Mouse (Mus musculus) limb, embryonic 11.5 days (tissue): Measurements from ENCODE around the gene Nup98. TPM values are rescaled to one million over a fixed set of nuclear protein-coding genes. Genes with fewer than 3 reads are reported as not detected.

Source experiments
- ATAC-seq: fragments of 200-750 bp; cut with Nextera tagmentation; 2 replicates; pipeline ENCODE4 v1.8.0; 2017; ENCODE audit warnings: low read depth; ENCODE audit not compliant: insufficient number of reproducible peaks, low FRiP score, low TSS enrichment
- DNase-seq: peaks from one replicate; pipeline ENCODE4 v3.0.0-alpha.2; 2015; ENCODE audit warnings: low spot score
- H3K27ac ChIP-seq: fragments of 300-500 bp; sonication (generic); replicated peaks from 2 replicates; pipeline ENCODE4 v1.5.1; 2014; ENCODE audit warnings: low read depth, mild to moderate bottlenecking, low read length
- H3K27me3 ChIP-seq: fragments of 300-500 bp; sonication (generic); 2 replicates; pipeline ENCODE4 v1.6.1; 2014; ENCODE audit warnings: mild to moderate bottlenecking, low read length, mixed read lengths; ENCODE audit not compliant: control insufficient read depth, insufficient read depth
- H3K36me3 ChIP-seq: fragments of 300-500 bp; sonication (generic); 2 replicates; pipeline ENCODE4 v1.6.1; 2014; ENCODE audit warnings: mild to moderate bottlenecking, low read length, moderate library complexity, mixed read lengths; ENCODE audit not compliant: control insufficient read depth, insufficient read depth
- H3K4me1 ChIP-seq: fragments of 300-500 bp; sonication (generic); 2 replicates; pipeline ENCODE4 v1.6.1; 2014; ENCODE audit warnings: low read length, mixed read lengths; ENCODE audit not compliant: control insufficient read depth, insufficient read depth
- H3K4me2 ChIP-seq: fragments of 300-500 bp; sonication (generic); 2 replicates; pipeline ENCODE4 v1.6.1; 2014; ENCODE audit warnings: low read depth, mild to moderate bottlenecking, moderate library complexity; ENCODE audit not compliant: severe bottlenecking
- H3K4me3 ChIP-seq: fragments of 300-500 bp; sonication (generic); 2 replicates; pipeline ENCODE4 v1.5.1; 2014; ENCODE audit warnings: low read depth, low read length
- H3K9ac ChIP-seq: fragments of 300-500 bp; sonication (generic); 2 replicates; pipeline ENCODE4 v1.6.1; 2014; ENCODE audit warnings: mild to moderate bottlenecking, low read length
- H3K9me3 ChIP-seq: fragments of 300-500 bp; sonication (generic); 2 replicates; pipeline ENCODE4 v1.6.1; 2016; ENCODE audit warnings: low read length; ENCODE audit not compliant: control insufficient read depth
- WGBS: fragments of 180-500 bp; shearing (Covaris S2); extraction: QIAGEN DNeasy Blood & Tissue Kit; methylation state at CpG from one replicate; pipeline ENCODE4 v1.1.7; 2014; 5-methylcytosine and 5-hydroxymethylcytosine counted together
- polyA plus RNA-seq: library from polyadenylated mRNA; unstranded; fragments of >200 nt; fragmentation: Nextera tagmentation; extraction: Ambion mirVana; gene quantifications from 2 replicates; pipeline ENCODE4 v1.2.1, GENCODE M21; 2014

Gene Nup98
- polyA plus RNA-seq, 1 experiment from 2014 or later: 53.7 TPM

DNA sequence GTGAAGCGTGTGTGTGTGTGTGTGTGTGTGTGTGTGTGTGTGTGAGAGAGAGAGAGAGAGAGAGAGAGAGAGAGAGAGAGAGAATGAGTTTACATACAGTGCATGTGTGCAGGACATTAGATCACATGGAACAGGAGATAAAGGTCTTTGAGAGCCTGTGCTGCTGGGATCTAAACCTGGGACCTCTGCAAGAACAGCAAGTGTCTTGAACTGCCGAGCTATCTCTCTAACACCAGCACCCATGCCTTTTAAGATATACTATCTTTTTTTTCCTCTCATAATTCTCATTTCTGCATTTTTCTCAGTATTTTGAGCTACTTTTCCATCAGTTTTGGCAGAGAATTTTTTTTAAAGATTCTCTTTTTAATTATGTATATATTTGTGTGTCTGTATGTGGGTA lies 106.4 kb downstream of the Nup98 start:
- H3K36me3 ChIP-seq: no peaks in the 10 kb centered on the region
- ATAC-seq: no peak
- no peak overlapping the region for H3K4me2 ChIP-seq
- H3K4me1 ChIP-seq: peaks cover 13% of the 10 kb centered on the region
- 0 out of 2 replicates have a peak, but pooled peaks cover 2% of the 10 kb centered on the region for H3K27me3 ChIP-seq
- H3K9me3 ChIP-seq: no peaks in the 10 kb centered on the region
- H3K27ac ChIP-seq: no peak overlapping the region
- WGBS: 85% methylated on average over 2 of the region's 2 CpGs
- H3K4me3 ChIP-seq: no peak overlapping the region
- DNase-seq: no peak
- no peak overlapping the region for H3K9ac ChIP-seq

DNA sequence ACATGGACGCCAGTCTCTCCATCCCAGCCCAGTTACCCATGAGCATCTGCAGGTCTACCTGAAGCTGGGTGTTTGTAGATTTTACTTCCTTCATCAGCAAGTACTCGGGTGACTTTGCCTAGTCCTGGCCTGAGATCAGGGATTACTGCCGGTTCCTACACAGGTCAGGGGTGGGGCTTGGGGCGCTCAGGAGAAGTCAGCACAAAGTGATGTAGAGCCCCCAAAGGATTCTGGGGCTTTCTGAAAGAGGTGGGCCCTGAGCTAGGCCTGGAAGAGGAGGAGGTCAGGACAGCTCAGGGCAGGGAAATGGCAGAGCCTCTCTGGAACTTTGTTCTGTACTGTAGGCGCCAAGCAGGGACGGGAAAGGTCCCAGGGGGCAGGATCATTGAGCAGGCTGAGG lies 107.3 kb downstream of the Nup98 start:
- H3K36me3 ChIP-seq: no peaks in the 10 kb centered on the region
- no peak overlapping the region for H3K4me3 ChIP-seq
- 41% methylated on average over 6 of the region's 6 CpGs for WGBS
- H3K27me3 ChIP-seq: 0 out of 2 replicates have a peak, but pooled peaks cover 2% of the 10 kb centered on the region
- H3K4me2 ChIP-seq: no peak overlapping the region
- no peaks in the 10 kb centered on the region for H3K9me3 ChIP-seq
- ATAC-seq: no peak
- DNase-seq: no peak
- H3K9ac ChIP-seq: no peak overlapping the region
- H3K4me1 ChIP-seq: peaks cover 13% of the 10 kb centered on the region
- H3K27ac ChIP-seq: no peak overlapping the region

DNA sequence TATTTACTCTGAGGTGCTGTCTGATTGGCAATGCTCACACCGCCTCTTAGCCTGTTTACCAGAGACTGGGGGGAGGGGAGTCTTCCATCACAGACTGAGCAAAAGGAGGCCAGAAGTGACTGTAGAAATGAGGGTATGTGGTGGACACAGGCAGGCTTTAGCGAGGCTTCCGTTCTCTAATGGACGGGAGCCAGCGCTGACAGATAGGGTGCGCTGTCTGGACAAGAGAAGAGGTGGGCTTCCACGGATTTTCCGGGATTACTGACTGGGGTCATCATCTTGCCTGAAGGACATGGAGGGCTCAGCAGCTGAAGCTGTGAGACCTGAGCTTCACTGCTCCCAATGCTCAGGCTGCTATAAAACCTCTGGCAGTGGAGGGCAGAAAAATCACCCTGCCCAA lies 107.7 kb downstream of the Nup98 start:
- Histone ChIP-seq H3K4me3 (no peak overlapping the region), H3K36me3 (no peaks in the 10 kb centered on the region), H3K4me2 (no peak overlapping the region), H3K9ac (no peak overlapping the region), H3K9me3 (no peaks in the 10 kb centered on the region), H3K27me3 (0 out of 2 replicates have a peak, but pooled peaks cover 2% of the 10 kb centered on the region), H3K27ac (no peak overlapping the region), H3K4me1 (peaks cover 13% of the 10 kb centered on the region)
- ATAC-seq (no peak), DNase-seq (no peak)
- WGBS: 49% methylated on average over 8 of the region's 8 CpGs

DNA sequence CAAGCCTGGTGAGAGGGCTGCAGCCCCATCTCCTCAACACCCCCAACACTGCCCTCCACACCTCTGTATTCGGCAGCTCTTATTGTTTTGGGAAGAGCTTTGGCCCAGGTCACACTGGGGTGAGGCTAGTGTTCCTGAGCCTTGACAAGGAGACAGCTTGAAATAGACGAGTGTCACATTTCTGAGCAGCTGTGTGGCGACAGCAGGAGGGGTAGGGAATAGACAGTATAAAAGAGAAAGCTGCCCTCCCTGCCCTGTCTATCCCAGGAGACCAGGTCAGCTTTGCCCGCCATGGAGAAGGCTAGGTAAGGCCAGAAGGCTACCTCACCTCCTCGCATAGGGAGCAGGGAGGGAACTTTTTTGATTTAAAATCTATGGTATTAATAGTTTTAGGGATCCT lies 108.5 kb downstream of the Nup98 start, which contains the start of gene Art1:
TSS of gene Art1 (plus strand) at position 257 of the 400 bp plus-strand sequence.
- H3K9ac ChIP-seq: no peak within 1 kb of the TSS
- DNase-seq (no peak), ATAC-seq (no peak)
- H3K9me3 ChIP-seq: no peaks in the 10 kb centered on the region
- peak within 1 kb of the TSS; percentile 51 for H3K4me2 ChIP-seq
- no peak within 1 kb of the TSS for H3K4me3 ChIP-seq
- no peaks in the 10 kb centered on the region for H3K36me3 ChIP-seq
- H3K27ac ChIP-seq: 0 out of 2 replicates have a peak within 1 kb of the TSS, but pooled peaks have one; percentile 37
- no peaks in the 10 kb centered on the region for H3K27me3 ChIP-seq
- 47% methylated on average over 5 of the region's 5 CpGs for WGBS
- peaks cover 8% of the 10 kb centered on the region for H3K4me1 ChIP-seq

DNA sequence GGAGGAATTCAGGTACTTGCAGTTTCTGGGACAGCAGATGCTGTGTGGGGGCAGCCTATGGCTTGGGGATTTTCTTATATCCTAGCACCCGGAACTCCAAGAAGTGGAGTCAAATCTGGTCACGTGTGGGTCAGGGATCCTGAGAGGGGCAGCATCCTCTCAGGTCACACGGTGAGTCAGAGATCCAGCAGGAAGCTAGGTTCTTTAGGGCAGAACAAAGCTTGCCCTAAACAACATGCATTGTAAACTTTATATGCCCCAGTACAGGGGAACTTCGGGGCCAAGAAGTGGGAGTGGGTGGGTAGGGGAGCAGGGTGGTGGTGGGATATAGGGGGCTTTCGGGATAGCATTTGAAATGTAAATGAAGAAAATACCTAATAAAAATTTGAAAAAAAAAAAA lies 109.1 kb downstream of the Nup98 start:
- no peaks in the 10 kb centered on the region for H3K36me3 ChIP-seq
- no peak overlapping the region for H3K27ac ChIP-seq
- H3K4me3 ChIP-seq: no peak overlapping the region
- WGBS: 55% methylated on average over 5 of the region's 5 CpGs
- no peaks in the 10 kb centered on the region for H3K27me3 ChIP-seq
- H3K9me3 ChIP-seq: no peaks in the 10 kb centered on the region
- no peak overlapping the region for H3K4me2 ChIP-seq
- DNase-seq: no peak
- ATAC-seq: no peak
- H3K9ac ChIP-seq: no peak overlapping the region
- peaks cover 8% of the 10 kb centered on the region for H3K4me1 ChIP-seq

DNA sequence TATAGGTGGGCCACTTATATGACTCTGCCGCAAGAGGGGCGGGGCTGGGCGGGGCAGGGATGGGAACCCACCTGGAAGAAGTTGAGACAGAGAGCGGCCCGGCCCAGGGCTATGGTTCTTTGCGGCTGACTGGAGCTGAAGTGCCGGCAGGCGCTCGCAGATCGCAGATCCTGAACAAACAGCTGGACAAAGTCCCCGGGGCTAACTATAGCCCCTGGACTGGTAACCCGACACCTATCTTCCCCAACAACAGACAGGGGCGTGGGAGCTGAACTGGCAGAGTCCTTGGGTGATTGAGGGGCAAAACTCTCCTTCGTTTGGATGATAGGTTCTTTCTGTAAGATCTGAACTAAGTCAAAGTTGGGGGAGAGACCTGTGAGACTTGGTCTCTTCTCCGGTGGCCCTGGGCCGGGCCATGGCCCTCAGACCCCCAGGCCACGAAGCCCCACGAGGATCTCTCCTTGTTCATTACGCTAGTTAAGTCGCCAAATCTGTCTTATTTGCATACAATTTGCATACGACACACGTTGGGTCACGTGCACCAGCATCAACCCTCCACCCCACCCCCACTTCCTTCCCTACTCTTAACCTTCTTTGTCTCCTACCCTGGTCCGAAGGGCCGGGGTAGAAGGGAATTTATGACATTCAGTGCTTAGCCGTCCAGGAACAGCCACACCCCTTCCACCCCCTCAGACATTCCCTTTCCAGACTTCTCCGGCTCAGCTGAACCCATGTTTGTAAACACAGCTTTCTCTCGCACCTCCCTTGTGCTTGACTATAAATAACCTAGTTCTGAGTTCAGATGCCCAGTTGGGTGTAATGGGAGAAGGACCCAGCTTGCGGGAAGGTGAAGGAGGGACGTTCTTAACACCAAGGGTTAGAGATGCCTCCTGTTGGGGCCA lies 110.0 kb downstream of the Nup98 start:
- ATAC-seq (peak; percentile 80), DNase-seq (peak; percentile 69)
- H3K9me3 ChIP-seq: no peaks in the 10 kb centered on the region
- H3K36me3 ChIP-seq: no peaks in the 10 kb centered on the region
- H3K4me3 ChIP-seq: peak overlapping the region; percentile 29
- H3K4me2 ChIP-seq: peak overlapping the region; percentile 51
- 0 out of 2 replicates have a peak overlapping the region, but pooled peaks have one; percentile 37 for H3K27ac ChIP-seq
- no peaks in the 10 kb centered on the region for H3K27me3 ChIP-seq
- WGBS: 4% methylated on average over 30 of the region's 30 CpGs
- peak overlapping the region; percentile 49 for H3K9ac ChIP-seq
- peaks cover 8% of the 10 kb centered on the region for H3K4me1 ChIP-seq

DNA sequence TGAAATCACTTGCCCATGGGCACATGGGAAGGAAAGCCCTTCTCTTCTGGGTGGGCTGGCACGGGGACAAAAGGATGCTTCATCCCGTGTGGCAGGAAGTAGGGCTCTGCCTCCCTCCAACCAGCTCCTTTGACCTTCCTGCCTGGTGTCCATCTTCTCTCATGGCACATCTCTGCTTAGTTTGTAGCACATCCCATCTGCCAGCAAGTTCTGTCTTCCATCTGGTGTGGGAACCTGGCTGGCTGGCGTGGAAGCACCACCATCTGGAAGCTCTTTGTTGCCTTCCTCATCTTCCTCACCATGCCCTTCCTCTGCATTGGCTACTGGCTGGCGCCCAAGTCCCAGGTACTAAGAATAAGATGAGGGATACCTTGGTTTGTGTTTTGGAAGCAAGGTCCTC lies 122.6 kb downstream of the Nup98 start:
- Histone ChIP-seq H3K4me3 (no peak overlapping the region), H3K36me3 (peaks cover 14% of the 10 kb centered on the region), H3K4me1 (no peaks in the 10 kb centered on the region), H3K27ac (no peak overlapping the region), H3K9ac (no peak overlapping the region), H3K27me3 (no peaks in the 10 kb centered on the region), H3K4me2 (no peak overlapping the region), H3K9me3 (no peaks in the 10 kb centered on the region)
- WGBS: 95% methylated on average over 4 of the region's 4 CpGs
- no peak for DNase-seq
- ATAC-seq: no peak

DNA sequence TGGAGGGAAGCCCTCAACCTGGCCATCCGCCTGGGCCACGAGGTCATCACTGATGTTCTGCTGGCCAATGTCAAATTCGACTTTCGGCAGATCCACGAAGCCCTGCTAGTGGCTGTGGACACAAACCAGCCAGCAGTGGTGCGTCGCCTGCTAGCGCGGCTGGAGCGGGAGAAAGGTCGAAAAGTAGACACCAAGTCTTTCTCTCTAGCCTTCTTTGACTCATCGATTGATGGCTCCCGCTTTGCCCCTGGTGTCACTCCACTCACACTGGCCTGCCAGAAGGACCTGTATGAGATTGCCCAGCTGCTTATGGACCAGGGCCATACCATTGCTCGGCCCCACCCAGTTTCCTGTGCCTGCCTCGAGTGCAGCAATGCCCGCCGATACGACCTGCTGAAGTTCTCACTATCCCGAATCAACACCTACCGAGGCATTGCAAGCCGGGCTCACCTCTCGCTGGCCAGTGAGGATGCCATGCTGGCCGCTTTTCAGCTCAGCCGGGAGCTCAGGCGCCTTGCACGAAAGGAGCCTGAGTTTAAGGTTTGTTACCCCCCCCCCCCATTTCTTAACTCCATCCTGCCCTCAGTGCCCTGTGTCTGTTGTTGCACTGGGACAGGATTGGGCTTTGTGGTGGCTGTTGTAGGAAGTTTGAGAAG lies 125.8 kb downstream of the Nup98 start:
- H3K36me3 ChIP-seq: peaks cover 30% of the 10 kb centered on the region
- H3K4me3 ChIP-seq: no peak overlapping the region
- H3K9me3 ChIP-seq: no peaks in the 10 kb centered on the region
- H3K27me3 ChIP-seq: no peaks in the 10 kb centered on the region
- no peak overlapping the region for H3K9ac ChIP-seq
- no peak overlapping the region for H3K27ac ChIP-seq
- WGBS: 91% methylated on average over 26 of the region's 26 CpGs
- ATAC-seq (no peak), DNase-seq (no peak)
- no peak overlapping the region for H3K4me2 ChIP-seq
- no peaks in the 10 kb centered on the region for H3K4me1 ChIP-seq
